Mouse (Mus musculus) kidney, embryonic 15.5 days (tissue): ENCODE results near the gene Gm20379. TPM values are rescaled to one million over a fixed set of nuclear protein-coding genes. Genes with fewer than 3 reads are reported as not detected.

Source experiments
- ATAC-seq: fragments of 200-750 bp; cut with Nextera tagmentation; replicated peaks from 2 replicates; pipeline ENCODE4 v1.8.0; 2017; ENCODE audit warnings: moderate TSS enrichment; ENCODE audit not compliant: low FRiP score
- H3K27ac ChIP-seq: fragments of 300-500 bp; sonication (generic); 2 replicates; pipeline ENCODE4 v1.5.1; 2015; ENCODE audit warnings: mild to moderate bottlenecking, inconsistent platforms
- H3K27me3 ChIP-seq: fragments of 300-500 bp; sonication (generic); 2 replicates; pipeline ENCODE4 v1.6.1; 2015; ENCODE audit warnings: inconsistent platforms
- H3K36me3 ChIP-seq: fragments of 300-500 bp; sonication (generic); 2 replicates; pipeline ENCODE4 v1.6.1; 2015; ENCODE audit warnings: inconsistent platforms
- H3K4me1 ChIP-seq: fragments of 300-500 bp; sonication (generic); 2 replicates; pipeline ENCODE4 v1.6.1; 2015; ENCODE audit warnings: inconsistent platforms
- H3K4me2 ChIP-seq: fragments of 300-500 bp; sonication (generic); 2 replicates; pipeline ENCODE4 v1.6.1; 2015; ENCODE audit warnings: moderate library complexity, mild to moderate bottlenecking, inconsistent platforms
- H3K4me3 ChIP-seq: fragments of 300-500 bp; sonication (generic); replicated peaks from 2 replicates; pipeline ENCODE4 v1.5.1; 2015; ENCODE audit warnings: mild to moderate bottlenecking, inconsistent platforms
- H3K9ac ChIP-seq: fragments of 300-500 bp; sonication (generic); 2 replicates; pipeline ENCODE4 v1.6.1; 2015; ENCODE audit warnings: mild to moderate bottlenecking, inconsistent platforms
- H3K9me3 ChIP-seq: fragments of 300-500 bp; sonication (generic); replicated peaks from 2 replicates; pipeline ENCODE4 v1.6.1; 2016; ENCODE audit warnings: inconsistent platforms
- WGBS: fragments of 180-500 bp; shearing (Covaris S2); methylation state at CpG from one replicate; pipeline ENCODE4 v1.1.7; 2015; ENCODE audit warnings: mixed read lengths; 5-methylcytosine and 5-hydroxymethylcytosine counted together
- polyA plus RNA-seq: library from polyadenylated mRNA; unstranded; fragments of >200 nt; fragmentation: Nextera tagmentation; extraction: Ambion mirVana; gene quantifications from 2 replicates; pipeline ENCODE4 v1.2.1, GENCODE M21; 2015

Gene Gm20379
- polyA plus RNA-seq, 1 experiment from 2014 or later: 1.4 TPM

GRCm38 (mm10) chr13:92301754-92302153, 4.0 kb upstream of the Gm20379 start:
- 40% methylated on average over 4 of the region's 4 CpGs for WGBS

GRCm38 (mm10) chr13:92302466-92302865, 3.3 kb upstream of the Gm20379 start:
- no peak overlapping the region for H3K4me3 ChIP-seq
- H3K4me2 ChIP-seq: no peak overlapping the region
- H3K9ac ChIP-seq: no peak overlapping the region
- peaks cover 4% of the 10 kb centered on the region; the same call in 1 of the 2 replicates for H3K4me1 ChIP-seq
- no peaks in the 10 kb centered on the region for H3K27me3 ChIP-seq
- no peak for ATAC-seq
- no peaks in the 10 kb centered on the region for H3K9me3 ChIP-seq
- peaks cover 40% of the 10 kb centered on the region for H3K36me3 ChIP-seq
- WGBS: 67% methylated on average over 4 of the region's 4 CpGs
- no peak overlapping the region for H3K27ac ChIP-seq

More at GRCm38 (mm10) chr13:92301754-92302153, 4.0 kb upstream of the Gm20379 start:
- no peak overlapping the region for H3K27ac ChIP-seq
- H3K4me3 ChIP-seq: no peak overlapping the region
- H3K9ac ChIP-seq: no peak overlapping the region
- H3K4me2 ChIP-seq: no peak overlapping the region
- 0 out of 2 replicates have a peak, but pooled peaks have one; percentile 36 for ATAC-seq
- no peaks in the 10 kb centered on the region for H3K27me3 ChIP-seq
- H3K4me1 ChIP-seq: peaks cover 4% of the 10 kb centered on the region; the same call in 1 of the 2 replicates
- H3K36me3 ChIP-seq: peaks cover 42% of the 10 kb centered on the region
- no peaks in the 10 kb centered on the region for H3K9me3 ChIP-seq

- H3K9me3 ChIP-seq: no peaks in the 10 kb centered on the region
- WGBS: 49% methylated on average over 8 of the region's 8 CpGs
Observed at GRCm38 (mm10) chr13:92303062-92303948, 2.5 kb upstream of the Gm20379 start.

DNA sequence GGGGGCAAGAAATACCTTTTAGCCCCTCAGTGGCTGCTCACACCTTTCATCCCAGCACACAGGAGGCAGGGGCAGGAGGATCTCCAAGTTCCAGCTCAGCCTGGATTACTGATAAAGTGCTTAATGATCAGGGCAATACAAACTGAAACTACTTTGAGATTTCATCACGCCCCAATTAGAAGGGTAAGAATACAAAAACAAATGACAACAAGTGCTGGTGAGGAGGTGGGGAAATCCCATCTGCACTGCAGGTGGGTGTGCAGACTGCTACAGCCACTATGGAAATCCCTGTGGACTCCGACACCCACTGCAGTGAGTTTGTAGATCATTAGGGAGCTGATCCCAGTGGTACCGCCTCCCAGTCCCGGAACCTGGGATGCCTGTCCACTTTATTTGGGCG, 1.5 kb upstream of the Gm20379 start:
- H3K27ac ChIP-seq: no peak overlapping the region
- no peaks in the 10 kb centered on the region for H3K27me3 ChIP-seq
- no peak overlapping the region for H3K4me3 ChIP-seq
- ATAC-seq: no peak
- 95% methylated on average over 5 of the region's 5 CpGs for WGBS
- H3K9me3 ChIP-seq: no peaks in the 10 kb centered on the region
- no peak overlapping the region for H3K4me2 ChIP-seq
- H3K9ac ChIP-seq: no peak overlapping the region
- H3K4me1 ChIP-seq: peaks cover 4% of the 10 kb centered on the region; the same call in 1 of the 2 replicates
- peaks cover 42% of the 10 kb centered on the region for H3K36me3 ChIP-seq

More at GRCm38 (mm10) chr13:92303062-92303948, 2.5 kb upstream of the Gm20379 start:
- no peak for ATAC-seq
- Histone ChIP-seq H3K9ac (no peak overlapping the region), H3K4me3 (no peak overlapping the region), H3K27ac (no peak overlapping the region), H3K4me1 (peaks cover 4% of the 10 kb centered on the region; the same call in 1 of the 2 replicates), H3K36me3 (peaks cover 42% of the 10 kb centered on the region), H3K4me2 (no peak overlapping the region), H3K27me3 (no peaks in the 10 kb centered on the region)

- Histone ChIP-seq H3K4me2 (no peak overlapping the region), H3K9ac (no peak overlapping the region), H3K9me3 (no peaks in the 10 kb centered on the region), H3K27ac (no peak overlapping the region), H3K4me1 (no peaks in the 10 kb centered on the region), H3K36me3 (peaks cover 24% of the 10 kb centered on the region), H3K27me3 (no peaks in the 10 kb centered on the region), H3K4me3 (no peak overlapping the region)
- WGBS: 89% methylated on average over 5 of the region's 5 CpGs
- ATAC-seq: no peak
Observed at GRCm38 (mm10) chr13:92314613-92315012, 8.8 kb downstream of the Gm20379 start.

- Histone ChIP-seq H3K9me3 (no peaks in the 10 kb centered on the region), H3K4me3 (no peak overlapping the region), H3K4me2 (no peak overlapping the region), H3K36me3 (peaks cover 23% of the 10 kb centered on the region), H3K9ac (no peak overlapping the region), H3K4me1 (no peaks in the 10 kb centered on the region), H3K27ac (no peak overlapping the region), H3K27me3 (no peaks in the 10 kb centered on the region)
- ATAC-seq: no peak
- WGBS: 83% methylated on average over 5 of the region's 5 CpGs
Observed at GRCm38 (mm10) chr13:92320770-92321169, 15.0 kb downstream of the Gm20379 start.

- Histone ChIP-seq H3K4me3 (no peak overlapping the region), H3K4me2 (no peak overlapping the region), H3K4me1 (no peaks in the 10 kb centered on the region), H3K27me3 (no peaks in the 10 kb centered on the region), H3K27ac (no peak overlapping the region), H3K36me3 (peaks cover 33% of the 10 kb centered on the region), H3K9me3 (no peaks in the 10 kb centered on the region), H3K9ac (no peak overlapping the region)
- ATAC-seq: no peak
- WGBS: 46% methylated on average over 5 of the region's 5 CpGs
Observed at GRCm38 (mm10) chr13:92326030-92326429, 20.2 kb downstream of the Gm20379 start.

DNA sequence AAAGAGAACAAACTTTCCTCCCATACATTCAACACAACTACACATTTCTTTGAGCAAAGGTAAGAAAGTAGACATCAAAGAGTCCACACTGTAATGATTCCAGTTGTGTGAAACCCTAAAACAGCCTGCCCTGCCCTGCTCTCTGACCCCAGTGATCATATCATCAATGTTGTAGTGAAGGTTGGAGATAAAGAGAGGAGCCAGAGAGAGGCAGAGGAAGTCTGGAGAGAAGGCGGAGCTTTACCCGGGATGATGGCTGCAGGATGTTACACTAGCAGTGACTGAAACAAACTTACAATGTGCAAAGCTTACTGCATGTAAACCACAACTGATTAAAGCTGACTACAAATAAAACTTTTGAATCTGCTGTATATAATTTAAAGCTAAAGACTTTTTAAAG, 22.2 kb downstream of the Gm20379 start:
- H3K4me3 ChIP-seq: no peak overlapping the region
- H3K36me3 ChIP-seq: peaks cover 37% of the 10 kb centered on the region
- H3K27me3 ChIP-seq: no peaks in the 10 kb centered on the region
- no peaks in the 10 kb centered on the region for H3K9me3 ChIP-seq
- H3K4me1 ChIP-seq: peaks cover 4% of the 10 kb centered on the region; the same call in 1 of the 2 replicates
- no peak overlapping the region for H3K27ac ChIP-seq
- no peak overlapping the region for H3K4me2 ChIP-seq
- WGBS: 81% methylated on average over 2 of the region's 2 CpGs
- no peak overlapping the region for H3K9ac ChIP-seq
- no peak for ATAC-seq

DNA sequence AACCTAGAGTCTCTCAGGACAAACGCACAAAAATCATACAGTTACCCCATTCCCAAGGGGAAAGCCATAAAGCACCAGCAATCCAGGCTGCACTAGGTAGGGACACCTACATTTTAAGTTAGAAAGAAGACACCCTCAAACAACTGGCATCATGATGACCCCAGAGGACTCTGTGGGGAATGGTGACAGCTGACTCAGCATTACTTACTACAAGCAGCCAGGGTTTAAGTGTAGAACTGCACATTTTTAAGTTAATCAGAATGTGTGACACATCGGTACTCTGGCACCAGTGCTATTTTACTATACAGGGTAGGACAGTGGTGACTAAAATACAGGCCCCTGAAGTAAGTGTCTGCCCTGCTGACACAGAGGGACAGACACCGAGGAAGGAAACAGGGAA, 24.8 kb downstream of the Gm20379 start:
- H3K4me3 ChIP-seq: no peak overlapping the region
- no peak for ATAC-seq
- H3K9ac ChIP-seq: no peak overlapping the region
- no peaks in the 10 kb centered on the region for H3K27me3 ChIP-seq
- H3K4me2 ChIP-seq: no peak overlapping the region
- no peak overlapping the region for H3K27ac ChIP-seq
- no peaks in the 10 kb centered on the region for H3K9me3 ChIP-seq
- H3K4me1 ChIP-seq: peaks cover 4% of the 10 kb centered on the region; the same call in 1 of the 2 replicates
- 91% methylated on average over 3 of the region's 3 CpGs for whole genome bisulfite sequencing
- H3K36me3 ChIP-seq: peaks cover 38% of the 10 kb centered on the region

DNA sequence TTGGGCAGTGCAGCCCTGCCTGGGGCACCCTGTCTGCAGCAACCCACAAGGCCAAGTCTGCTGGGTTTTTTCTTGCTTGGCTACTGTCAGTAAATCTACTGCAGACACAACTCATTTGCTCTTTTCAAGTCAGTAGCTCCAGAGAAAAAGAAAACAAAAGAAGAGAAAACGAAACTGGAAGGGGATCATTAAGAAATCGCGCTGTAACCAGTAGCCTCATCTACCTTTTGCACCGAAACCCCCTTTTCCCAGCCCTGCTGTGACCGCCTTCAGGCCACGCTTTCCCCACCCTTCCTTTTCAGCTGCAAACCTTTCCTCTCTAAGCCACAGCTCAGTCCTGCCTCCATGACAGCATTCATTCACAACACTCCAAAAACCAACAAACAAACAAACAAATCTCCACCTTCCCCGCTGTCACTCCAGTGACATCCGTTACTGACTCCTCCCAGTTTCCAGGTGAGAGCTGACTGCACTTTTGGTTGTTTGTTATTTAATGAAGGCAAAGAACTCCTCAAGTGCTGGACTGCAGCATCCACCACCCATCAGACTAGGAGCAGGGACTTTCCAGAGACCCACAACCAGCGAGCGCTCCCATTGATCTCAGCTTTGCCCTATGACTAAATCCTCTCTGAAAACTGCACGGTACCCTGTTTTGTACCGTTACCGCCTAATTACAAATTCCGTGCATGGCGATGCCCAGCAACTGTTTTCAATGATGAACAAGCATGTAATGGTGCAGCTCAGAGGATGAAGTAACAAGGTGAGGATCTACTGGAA, 26.5 kb downstream of the Gm20379 start:
- ATAC-seq: no peak
- H3K4me1 ChIP-seq: peaks cover 4% of the 10 kb centered on the region; the same call in 1 of the 2 replicates
- H3K4me3 ChIP-seq: no peak overlapping the region
- peaks cover 37% of the 10 kb centered on the region for H3K36me3 ChIP-seq
- WGBS: 83% methylated on average over 15 of the region's 15 CpGs
- H3K27ac ChIP-seq: no peak overlapping the region
- H3K27me3 ChIP-seq: no peaks in the 10 kb centered on the region
- H3K9ac ChIP-seq: no peak overlapping the region
- no peaks in the 10 kb centered on the region for H3K9me3 ChIP-seq
- no peak overlapping the region for H3K4me2 ChIP-seq

- peaks cover 4% of the 10 kb centered on the region; the same call in 1 of the 2 replicates for H3K4me1 ChIP-seq
- ATAC-seq: no peak
- H3K27ac ChIP-seq: no peak overlapping the region
- H3K4me3 ChIP-seq: no peak overlapping the region
- no peaks in the 10 kb centered on the region for H3K27me3 ChIP-seq
- no peak overlapping the region for H3K4me2 ChIP-seq
- no peak overlapping the region for H3K9ac ChIP-seq
- no peaks in the 10 kb centered on the region for H3K9me3 ChIP-seq
- H3K36me3 ChIP-seq: peaks cover 30% of the 10 kb centered on the region
- WGBS: 90% methylated on average over 1 of the region's 1 CpGs
Observed at GRCm38 (mm10) chr13:92336857-92337256, 31.1 kb downstream of the Gm20379 start.
